Mouse (Mus musculus): ENCODE data around the gene Notch2. TPM values are rescaled to one million over a fixed set of nuclear protein-coding genes. Genes with fewer than 3 reads are reported as not detected.

Notch2 gene
- polyA plus RNA-seq, 1 experiment from 2014 or later = 6.2 TPM

- 50% methylated on average over 3 of the region's 3 CpGs for WGBS (ENCODE audit: insufficient replicate concordance)
- peak; percentile 78 for ATAC-seq
Observed at GRCm38 (mm10) chr3:98082188-98082587, 68.9 kb downstream of the Notch2 start.

DNA sequence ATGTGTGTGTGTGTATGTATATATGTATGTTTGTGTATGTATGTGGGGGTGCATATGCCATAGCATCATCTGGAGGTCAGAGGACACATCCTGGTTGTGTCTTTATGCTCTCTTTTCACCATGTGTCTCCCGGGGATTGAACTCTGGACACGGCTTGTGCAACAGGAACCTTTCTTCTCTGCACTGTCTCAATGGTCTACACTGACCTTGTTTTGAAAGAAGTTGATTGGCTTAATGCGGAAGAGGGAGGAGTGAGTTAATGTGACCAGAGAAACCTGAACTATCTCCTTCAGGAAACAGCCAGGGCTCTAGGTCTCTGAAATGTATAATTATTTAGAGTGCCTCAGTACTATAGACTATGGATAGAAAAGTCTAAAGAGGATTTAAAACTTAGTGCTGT, 69.6 kb downstream of the Notch2 start:
- H3K27me3 ChIP-seq (ENCODE audit: insufficient read depth, low read length) = no peaks in the 10 kb centered on the region
- no peak overlapping the region for H3K9ac ChIP-seq (replicated peaks)
- H3K4me2 ChIP-seq (ENCODE audit: low read depth, low read length) = no peak overlapping the region
- peaks cover 31% of the 10 kb centered on the region for H3K36me3 ChIP-seq (replicated peaks; ENCODE audit: insufficient read depth, low read length)
- ATAC-seq (peak; percentile 45), DNase-seq (no peak)
- 50% methylated on average over 3 of the region's 3 CpGs for WGBS (ENCODE audit: insufficient replicate concordance)
- peaks cover 47% of the 10 kb centered on the region for H3K4me1 ChIP-seq (ENCODE audit: insufficient read depth)
- TF ChIP-seq CTCF (IDR thresholded peaks at IDR 0.05; ENCODE audit: low read depth) = no peak
- no peak for TF ChIP-seq EP300 (IDR thresholded peaks at IDR 0.05; ENCODE audit: low read depth)
- H3K4me3 ChIP-seq (ENCODE audit: low read depth, low read length) = no peak overlapping the region
- H3K27ac ChIP-seq (ENCODE audit: low read depth) = peak overlapping the region; percentile 80
- H3K9me3 ChIP-seq (ENCODE audit: low read length) = no peaks in the 10 kb centered on the region

More at GRCm38 (mm10) chr3:98082188-98082587, 68.9 kb downstream of the Notch2 start:
- Histone ChIP-seq H3K9me3 (ENCODE audit: low read length) (no peaks in the 10 kb centered on the region), H3K27ac (ENCODE audit: low read depth) (peak overlapping the region; percentile 80), H3K4me2 (ENCODE audit: low read depth, low read length) (no peak overlapping the region), H3K36me3 (replicated peaks; ENCODE audit: insufficient read depth, low read length) (peaks cover 37% of the 10 kb centered on the region), H3K4me3 (ENCODE audit: low read depth, low read length) (no peak overlapping the region), H3K4me1 (ENCODE audit: insufficient read depth) (peaks cover 47% of the 10 kb centered on the region), H3K27me3 (ENCODE audit: insufficient read depth, low read length) (no peaks in the 10 kb centered on the region), H3K9ac (replicated peaks) (no peak overlapping the region)
- DNase-seq = no peak
- peak; percentile 98 for TF ChIP-seq EP300 (IDR thresholded peaks at IDR 0.05; ENCODE audit: low read depth)
- TF ChIP-seq CTCF (IDR thresholded peaks at IDR 0.05; ENCODE audit: low read depth) = no peak

DNA sequence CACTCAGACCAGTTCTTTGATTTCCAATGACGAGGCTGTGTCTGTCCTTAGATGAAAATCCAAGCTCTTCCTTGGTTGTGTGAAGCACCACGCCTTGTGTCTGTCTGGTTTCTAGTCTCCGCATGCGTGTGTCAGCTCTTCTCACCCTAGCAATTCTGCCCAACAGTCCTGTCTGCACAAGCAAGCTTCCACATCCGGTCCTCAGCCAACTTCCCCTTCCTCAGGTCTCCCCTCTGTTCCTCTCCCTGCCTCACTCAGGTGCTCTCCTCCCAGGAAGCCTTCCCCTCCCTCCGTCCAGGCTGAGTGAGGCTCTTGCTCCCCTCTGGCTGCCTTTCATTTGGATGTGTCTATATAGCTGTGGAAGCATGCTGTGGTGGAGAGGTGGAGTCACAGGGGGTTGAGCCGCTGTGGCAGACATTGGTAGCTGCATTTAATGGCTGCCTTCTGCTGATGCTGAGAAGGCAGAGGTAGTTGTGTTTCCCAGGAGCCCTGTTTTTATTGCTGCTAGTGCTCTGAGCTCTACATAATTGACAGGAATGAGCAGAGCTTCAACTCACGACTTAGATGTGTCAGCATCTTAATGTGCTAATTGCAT, 70.8 kb downstream of the Notch2 start:
- DNase-seq (no peak), ATAC-seq (no peak; the same call in 1 of the 2 replicates)
- no peaks in the 10 kb centered on the region for H3K9me3 ChIP-seq (ENCODE audit: low read length)
- H3K27me3 ChIP-seq (ENCODE audit: insufficient read depth, low read length) = no peaks in the 10 kb centered on the region
- TF ChIP-seq EP300 (IDR thresholded peaks at IDR 0.05; ENCODE audit: low read depth) = no peak
- no peak for TF ChIP-seq CTCF (IDR thresholded peaks at IDR 0.05; ENCODE audit: low read depth)
- peaks cover 47% of the 10 kb centered on the region for H3K4me1 ChIP-seq (ENCODE audit: insufficient read depth)
- peak overlapping the region; percentile 9; the same call in 1 of the 2 replicates for H3K4me2 ChIP-seq (ENCODE audit: low read depth, low read length)
- H3K4me3 ChIP-seq (ENCODE audit: low read depth, low read length) = no peak overlapping the region
- WGBS (ENCODE audit: insufficient replicate concordance) = 51% methylated on average over 8 of the region's 8 CpGs
- peaks cover 22% of the 10 kb centered on the region for H3K36me3 ChIP-seq (replicated peaks; ENCODE audit: insufficient read depth, low read length)
- no peak overlapping the region for H3K9ac ChIP-seq (replicated peaks)
- peak overlapping the region; percentile 80 for H3K27ac ChIP-seq (ENCODE audit: low read depth)

- H3K27ac ChIP-seq (ENCODE audit: low read depth) = no peak overlapping the region
- H3K9me3 ChIP-seq (ENCODE audit: low read length) = no peaks in the 10 kb centered on the region
- H3K4me3 ChIP-seq (ENCODE audit: low read depth, low read length) = no peak overlapping the region
- no peak overlapping the region for H3K9ac ChIP-seq (replicated peaks)
- TF ChIP-seq EP300 (IDR thresholded peaks at IDR 0.05; ENCODE audit: low read depth) (no peak), CTCF (IDR thresholded peaks at IDR 0.05; ENCODE audit: low read depth) (no peak)
- 77% methylated on average over 13 of the region's 13 CpGs for WGBS (ENCODE audit: insufficient replicate concordance)
- peaks cover 47% of the 10 kb centered on the region for H3K4me1 ChIP-seq (ENCODE audit: insufficient read depth)
- H3K4me2 ChIP-seq (ENCODE audit: low read depth, low read length) = no peak overlapping the region
- peaks cover 22% of the 10 kb centered on the region for H3K36me3 ChIP-seq (replicated peaks; ENCODE audit: insufficient read depth, low read length)
- no peak for DNase-seq
- ATAC-seq = no peak
- H3K27me3 ChIP-seq (ENCODE audit: insufficient read depth, low read length) = no peaks in the 10 kb centered on the region
Observed at GRCm38 (mm10) chr3:98084870-98085269, 71.5 kb downstream of the Notch2 start.

DNA sequence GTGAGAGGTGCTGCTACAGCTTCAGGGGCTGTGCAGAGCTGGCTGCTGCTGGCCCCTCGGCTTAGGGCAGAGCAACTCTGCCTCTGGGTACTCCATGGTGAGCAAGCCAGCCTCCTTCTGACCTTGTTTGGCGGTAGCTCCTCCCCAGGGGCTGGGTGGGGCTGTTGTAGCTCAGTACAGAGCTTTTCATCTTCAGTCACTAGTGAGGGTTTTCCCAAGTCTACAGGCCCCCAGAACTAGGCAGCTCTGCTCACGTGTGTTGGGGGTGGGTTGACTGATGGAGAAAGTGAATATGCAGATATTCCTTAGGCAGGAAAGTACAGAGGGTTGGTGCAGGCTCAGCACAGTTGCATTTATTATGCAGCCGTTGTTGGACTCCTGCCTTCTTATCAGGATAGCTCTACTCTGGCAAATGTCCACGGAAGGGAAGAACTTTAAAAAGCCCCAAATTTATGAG, 72.5 kb downstream of the Notch2 start:
- Histone ChIP-seq H3K27ac (ENCODE audit: low read depth) (0 out of 2 replicates have a peak overlapping the region, but pooled peaks have one; percentile 18), H3K4me2 (ENCODE audit: low read depth, low read length) (peak overlapping the region; percentile 44), H3K9me3 (ENCODE audit: low read length) (no peaks in the 10 kb centered on the region), H3K36me3 (replicated peaks; ENCODE audit: insufficient read depth, low read length) (peaks cover 19% of the 10 kb centered on the region), H3K9ac (replicated peaks) (no peak overlapping the region; the same call in 1 of the 2 replicates), H3K4me3 (ENCODE audit: low read depth, low read length) (no peak overlapping the region), H3K27me3 (ENCODE audit: insufficient read depth, low read length) (no peaks in the 10 kb centered on the region), H3K4me1 (ENCODE audit: insufficient read depth) (peaks cover 47% of the 10 kb centered on the region)
- peak; percentile 62 for DNase-seq
- TF ChIP-seq CTCF (IDR thresholded peaks at IDR 0.05; ENCODE audit: low read depth) = no peak
- 0 out of 2 replicates have a peak, but pooled peaks have one; percentile 21 for TF ChIP-seq EP300 (IDR thresholded peaks at IDR 0.05; ENCODE audit: low read depth)
- WGBS (ENCODE audit: insufficient replicate concordance) = 52% methylated on average over 5 of the region's 5 CpGs
- peak; percentile 53 for ATAC-seq

GRCm38 (mm10) chr3:98086441-98086840, 73.1 kb downstream of the Notch2 start:
- Histone ChIP-seq H3K27me3 (ENCODE audit: insufficient read depth, low read length) (no peaks in the 10 kb centered on the region), H3K4me2 (ENCODE audit: low read depth, low read length) (peak overlapping the region; percentile 44; the same call in 1 of the 2 replicates), H3K27ac (ENCODE audit: low read depth) (0 out of 2 replicates have a peak overlapping the region, but pooled peaks have one; percentile 8), H3K36me3 (replicated peaks; ENCODE audit: insufficient read depth, low read length) (peaks cover 19% of the 10 kb centered on the region), H3K4me1 (ENCODE audit: insufficient read depth) (peaks cover 47% of the 10 kb centered on the region), H3K4me3 (ENCODE audit: low read depth, low read length) (no peak overlapping the region), H3K9ac (replicated peaks) (no peak overlapping the region), H3K9me3 (ENCODE audit: low read length) (no peaks in the 10 kb centered on the region)
- ATAC-seq = no peak
- no peak for DNase-seq
- TF ChIP-seq CTCF (IDR thresholded peaks at IDR 0.05; ENCODE audit: low read depth) (no peak), EP300 (IDR thresholded peaks at IDR 0.05; ENCODE audit: low read depth) (no peak)
- 82% methylated on average over 4 of the region's 4 CpGs for WGBS (ENCODE audit: insufficient replicate concordance)
